Mouse (Mus musculus): Measurements from ENCODE around the gene Bricd5. TPM values are rescaled to one million over a fixed set of nuclear protein-coding genes. Genes with fewer than 3 reads are reported as not detected.

Gene Bricd5
- total RNA-seq, 4 experiments from 2014 or later = 0.30 to 0.38 TPM; not detected in 2

Other genes with a start within 250 kb of the Bricd5 start
- gene Ccnf, start 222.4 kb upstream of the Bricd5 start, total RNA-seq (2022) = 1 to 10 TPM; 1.9 to 3.6 (median 2.7) TPM
- under 1 TPM in 3 of 4 experiments, not detected in 1; 0.09 to 0.12 (median 0.11) TPM for gene Abca17, start 122.8 kb upstream of the Bricd5 start, total RNA-seq (2022)
- 10 to 100 TPM; 28.4 to 43.3 (median 35.8) TPM for gene Abca3, start 121.9 kb upstream of the Bricd5 start, total RNA-seq (2022)
- 10 to 100 TPM; 62.8 to 84.3 (median 75.4) TPM for gene Rnps1, start 59.3 kb upstream of the Bricd5 start, total RNA-seq (2022)
- gene Eci1, start 47.2 kb upstream of the Bricd5 start, total RNA-seq (2022) = 100 to 1,000 TPM; 142 to 242 (median 189) TPM
- 1 to 10 TPM; 2.3 to 7.2 (median 3.5) TPM for gene Dnase1l2, start 30.8 kb upstream of the Bricd5 start, total RNA-seq (2022)
- gene E4f1, start 3.6 kb upstream of the Bricd5 start, total RNA-seq (2022) = 10 to 100 TPM; 20.9 to 37.4 (median 26.4) TPM
- 100 to 1,000 TPM; 105 to 116 (median 107) TPM for gene Pgp, start 3.5 kb upstream of the Bricd5 start, total RNA-seq (2022)
- gene Mlst8, start 5.2 kb downstream of the Bricd5 start, total RNA-seq (2022) = 10 to 100 TPM; 24.3 to 37.6 (median 32.2) TPM
- 10 to 100 TPM; 49.1 to 61.2 (median 53.8) TPM for gene Caskin1, start 14.7 kb downstream of the Bricd5 start, total RNA-seq (2022)
- 100 to 1,000 TPM in 3 of 4 experiments, 10 to 100 TPM in 1; 92.1 to 189 (median 132) TPM for gene Traf7, start 54.1 kb downstream of the Bricd5 start, total RNA-seq (2022)
- gene Rab26, start 60.3 kb downstream of the Bricd5 start, total RNA-seq (2022) = 1 to 10 TPM in 3 of 4 experiments, under 1 TPM in 1; 0.81 to 3.5 (median 2.4) TPM
- 10 to 100 TPM; 58.5 to 88.8 (median 71.0) TPM for gene Pkd1, start 76.0 kb downstream of the Bricd5 start, total RNA-seq (2022)
- gene Tsc2, start 158.7 kb downstream of the Bricd5 start, total RNA-seq (2022) = 100 to 1,000 TPM in 3 of 4 experiments, 10 to 100 TPM in 1; 79.2 to 135 (median 111) TPM
- 10 to 100 TPM in 3 of 4 experiments, 1 to 10 TPM in 1; 9.0 to 17.3 (median 12.1) TPM for gene Nthl1, start 158.8 kb downstream of the Bricd5 start, total RNA-seq (2022)
- 10 to 100 TPM; 45.9 to 78.6 (median 73.7) TPM for gene Slc9a3r2, start 176.4 kb downstream of the Bricd5 start, total RNA-seq (2022)
- not detected for gene Npw, start 184.6 kb downstream of the Bricd5 start, total RNA-seq (2022)
- gene Zfp598, start 195.8 kb downstream of the Bricd5 start, total RNA-seq (2022) = 10 to 100 TPM; 44.9 to 59.4 (median 50.8) TPM
- gene Syngr3, start 216.1 kb downstream of the Bricd5 start, total RNA-seq (2022) = 1 to 10 TPM; 2.4 to 5.5 (median 3.8) TPM
- gene Gfer, start 222.3 kb downstream of the Bricd5 start, total RNA-seq (2022) = 10 to 100 TPM; 31.7 to 35.6 (median 32.6) TPM
- 10 to 100 TPM in 1 of 4 experiments, 1 to 10 TPM in 3; 2.8 to 14.8 (median 7.5) TPM for gene Noxo1, start 222.3 kb downstream of the Bricd5 start, total RNA-seq (2022)
- gene Tbl3, start 233.8 kb downstream of the Bricd5 start, total RNA-seq (2022) = 10 to 100 TPM; 34.3 to 40.5 (median 38.2) TPM
- gene Rnf151, start 244.2 kb downstream of the Bricd5 start, total RNA-seq (2022) = not detected
- gene Rps2, start 244.2 kb downstream of the Bricd5 start, total RNA-seq (2022) = 100 to 1,000 TPM; 571 to 651 (median 615) TPM